Mouse (Mus musculus): ENCODE data around the gene Mtmr11.

DNA sequence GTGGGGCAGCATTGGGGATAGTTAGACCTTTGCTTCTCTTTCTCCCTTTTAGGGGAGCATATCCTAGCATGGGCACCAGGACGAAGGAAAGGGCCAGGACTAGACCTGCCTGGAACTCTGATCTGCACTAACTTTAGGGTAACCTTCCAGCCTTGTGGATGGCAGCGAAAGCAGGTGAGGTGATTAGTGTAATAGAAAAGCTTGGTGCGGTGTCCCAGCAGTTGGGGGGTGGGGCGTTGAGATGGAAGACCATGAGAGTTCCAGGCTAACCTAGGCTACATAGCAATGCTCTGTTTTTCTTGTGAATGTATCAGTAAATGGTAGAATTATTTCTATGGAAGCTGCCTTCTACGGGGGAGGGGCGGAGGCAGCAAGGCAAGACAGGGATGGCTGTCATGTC lies 1.2 kb downstream of the Mtmr11 start:
- TF ChIP-seq CTCF (IDR thresholded peaks at IDR 0.05; ENCODE audit: low read depth), result no peak
- no peak for TF ChIP-seq EP300 (IDR thresholded peaks at IDR 0.05; ENCODE audit: low read depth)

Data from liver, embryonic 14.5 days (tissue).